Mouse (Mus musculus) heart, embryonic 14.5 days (tissue): ENCODE measurements at regions not wholly inside any gene's neighbourhood (a gene's known extent, or its start where the extent isn't known, plus 50 kb on each side); places are given as distances from the start of the nearest gene placed in this dataset.
A peak's percentile ranks its signal among the peaks of the same experiment; 100 is the strongest.

Experiments used
- ATAC-seq: fragments of 200-750 bp; cut with Nextera tagmentation; 2 replicates; pipeline ENCODE4 v1.8.0; 2017; ENCODE audit warnings: low read depth, moderate TSS enrichment; ENCODE audit not compliant: insufficient number of reproducible peaks, insufficient read depth, low FRiP score
- H3K27ac ChIP-seq, 2 experiments: fragments of 200-500 bp in 1 of 2; fragments of 300-500 bp in 1 of 2; sonication (generic) in 1 of 2; replicated peaks in 1 of 2; 2 replicates each; pipeline ENCODE4 v1.5.1; 2012 to 2014; ENCODE audit warnings: low read depth in 2 of 2, low read length in 2 of 2, control low read depth in 1 of 2, mild to moderate bottlenecking in 1 of 2, mixed read lengths in 1 of 2; ENCODE audit not compliant: control insufficient read depth in 1 of 2, insufficient read depth in 1 of 2
- H3K27me3 ChIP-seq: fragments of 300-500 bp; sonication (generic); 2 replicates; pipeline ENCODE4 v1.6.1; 2014; ENCODE audit warnings: mild to moderate bottlenecking, low read length, control low read depth; ENCODE audit not compliant: control insufficient read depth, insufficient read depth
- H3K36me3 ChIP-seq: fragments of 300-500 bp; sonication (generic); 2 replicates; pipeline ENCODE4 v1.6.1; 2014; ENCODE audit warnings: mild to moderate bottlenecking, control low read depth, low read length, mixed read lengths; ENCODE audit not compliant: control insufficient read depth, insufficient read depth
- H3K4me1 ChIP-seq, 2 experiments: fragments of 200-500 bp in 1 of 2; fragments of 300-500 bp in 1 of 2; sonication (generic) in 1 of 2; 2 replicates each; pipeline ENCODE4 v1.6.1; 2012 to 2014; ENCODE audit warnings: low read length in 2 of 2, control low read depth in 1 of 2, mixed read lengths in 1 of 2; ENCODE audit not compliant: control insufficient read depth in 2 of 2, insufficient read depth in 2 of 2
- H3K4me2 ChIP-seq: fragments of 300-500 bp; sonication (generic); 2 replicates; pipeline ENCODE4 v1.6.1; 2014; ENCODE audit warnings: mild to moderate bottlenecking, low read length
- H3K4me3 ChIP-seq, 2 experiments: fragments of 200-500 bp in 1 of 2; fragments of 300-500 bp in 1 of 2; sonication (generic) in 1 of 2; 2 replicates each; pipeline ENCODE4 v1.5.1; 2012 to 2014; ENCODE audit warnings: low read length in 2 of 2, mild to moderate bottlenecking in 2 of 2, control low read depth in 1 of 2, low read depth in 1 of 2, moderate library complexity in 1 of 2; ENCODE audit not compliant: control insufficient read depth in 1 of 2, insufficient read depth in 1 of 2
- H3K9ac ChIP-seq: fragments of 300-500 bp; sonication (generic); 2 replicates; pipeline ENCODE4 v1.6.1; 2014; ENCODE audit warnings: mild to moderate bottlenecking, low read length
- H3K9me3 ChIP-seq: fragments of 300-500 bp; sonication (generic); 2 replicates; pipeline ENCODE4 v1.6.1; 2016; ENCODE audit warnings: low read length, control low read depth; ENCODE audit not compliant: control insufficient read depth
- WGBS: fragments of 180-500 bp; shearing (Covaris S2); extraction: QIAGEN DNeasy Blood & Tissue Kit; methylation state at CpG from one replicate; pipeline ENCODE4 v1.1.7; 2014; 5-methylcytosine and 5-hydroxymethylcytosine counted together

- Histone ChIP-seq H3K9ac (no peak overlapping the region), H3K27ac (no peak overlapping the region), H3K4me1 (peaks cover 8 to 12% of the 10 kb centered on the region in 2 experiments; a peak in 3 of 4 replicates), H3K27me3 (no peaks in the 10 kb centered on the region), H3K4me3 (no peak overlapping the region), H3K36me3 (no peaks in the 10 kb centered on the region), H3K9me3 (no peaks in the 10 kb centered on the region), H3K4me2 (no peak overlapping the region)
- WGBS = 58% methylated on average over 3 of the region's 3 CpGs
- no peak for ATAC-seq
Observed at GRCm38 (mm10) chr2:166378325-166378724, 222.9 kb upstream of the Sulf2 start.

- peaks cover 8 to 12% of the 10 kb centered on the region in 2 experiments; a peak in 3 of 4 replicates for H3K4me1 ChIP-seq
- H3K9ac ChIP-seq = peak overlapping the region; percentile 43; the same call in 1 of the 2 replicates
- no peaks in the 10 kb centered on the region for H3K27me3 ChIP-seq
- WGBS = 42% methylated on average over 3 of the region's 3 CpGs
- no peak overlapping the region for H3K27ac ChIP-seq
- no peak overlapping the region for H3K4me3 ChIP-seq
- H3K9me3 ChIP-seq = no peaks in the 10 kb centered on the region
- H3K4me2 ChIP-seq = no peak overlapping the region
- no peaks in the 10 kb centered on the region for H3K36me3 ChIP-seq
- ATAC-seq = no peak
Observed at GRCm38 (mm10) chr2:166377329-166377728, 221.9 kb upstream of the Sulf2 start.

- Histone ChIP-seq H3K27ac (no peak overlapping the region), H3K27me3 (no peaks in the 10 kb centered on the region), H3K4me1 (peaks cover 8 to 12% of the 10 kb centered on the region in 2 experiments; a peak in 3 of 4 replicates), H3K36me3 (no peaks in the 10 kb centered on the region), H3K4me3 (no peak overlapping the region), H3K4me2 (no peak overlapping the region), H3K9me3 (no peaks in the 10 kb centered on the region), H3K9ac (no peak overlapping the region)
- ATAC-seq = no peak
- 79% methylated on average over 12 of the region's 12 CpGs for WGBS
Observed at GRCm38 (mm10) chr2:166375639-166376038, 220.2 kb upstream of the Sulf2 start.

GRCm38 (mm10) chr2:166370776-166371175 is 215.3 kb upstream of the Sulf2 start:
- 0 out of 2 replicates have a peak, but pooled peaks cover 10% of the 10 kb centered on the region for H3K9me3 ChIP-seq
- H3K36me3 ChIP-seq = no peaks in the 10 kb centered on the region
- WGBS = 89% methylated on average over 6 of the region's 6 CpGs
- peaks cover 0 to 2% of the 10 kb centered on the region in 2 experiments; a peak in 1 of 4 replicates for H3K4me1 ChIP-seq
- no peak overlapping the region for H3K4me3 ChIP-seq
- no peak overlapping the region for H3K27ac ChIP-seq
- no peak overlapping the region for H3K4me2 ChIP-seq
- ATAC-seq = no peak
- no peak overlapping the region for H3K9ac ChIP-seq
- no peaks in the 10 kb centered on the region for H3K27me3 ChIP-seq

GRCm38 (mm10) chr2:166361645-166362044 is 206.2 kb upstream of the Sulf2 start:
- no peak overlapping the region for H3K27ac ChIP-seq
- H3K27me3 ChIP-seq = no peaks in the 10 kb centered on the region
- H3K4me2 ChIP-seq = no peak overlapping the region
- H3K4me3 ChIP-seq = no peak overlapping the region
- H3K36me3 ChIP-seq = no peaks in the 10 kb centered on the region
- H3K9ac ChIP-seq = no peak overlapping the region
- no peak for ATAC-seq
- peaks cover 30 to 34% of the 10 kb centered on the region in 2 experiments for H3K4me1 ChIP-seq
- 86% methylated on average over 6 of the region's 6 CpGs for WGBS
- no peaks in the 10 kb centered on the region for H3K9me3 ChIP-seq

GRCm38 (mm10) chr2:166360786-166361185 is 205.3 kb upstream of the Sulf2 start:
- H3K9ac ChIP-seq = no peak overlapping the region
- no peaks in the 10 kb centered on the region for H3K9me3 ChIP-seq
- peak overlapping the region in 1 of 2 experiments; percentile 76; a peak in 1 of 4 replicates for H3K27ac ChIP-seq
- ATAC-seq = no peak
- H3K4me3 ChIP-seq = no peak overlapping the region
- H3K4me2 ChIP-seq = no peak overlapping the region
- H3K36me3 ChIP-seq = no peaks in the 10 kb centered on the region
- H3K27me3 ChIP-seq = no peaks in the 10 kb centered on the region
- 60% methylated on average over 3 of the region's 3 CpGs for WGBS
- peaks cover 30 to 34% of the 10 kb centered on the region in 2 experiments for H3K4me1 ChIP-seq

- H3K36me3 ChIP-seq = no peaks in the 10 kb centered on the region
- no peak overlapping the region for H3K4me3 ChIP-seq
- 14% methylated on average over 13 of the region's 13 CpGs for WGBS
- H3K4me1 ChIP-seq = peaks cover 30 to 34% of the 10 kb centered on the region in 2 experiments
- H3K4me2 ChIP-seq = peak overlapping the region; percentile 12
- ATAC-seq = 0 out of 2 replicates have a peak, but pooled peaks have one; percentile 16
- H3K27ac ChIP-seq = peak overlapping the region; percentile 74 to 76
- H3K27me3 ChIP-seq = no peaks in the 10 kb centered on the region
- H3K9ac ChIP-seq = peak overlapping the region; percentile 54; the same call in 1 of the 2 replicates
- H3K9me3 ChIP-seq = no peaks in the 10 kb centered on the region
Observed at GRCm38 (mm10) chr2:166359995-166360394, 204.5 kb upstream of the Sulf2 start.

GRCm38 (mm10) chr2:166357824-166358223 is 202.4 kb upstream of the Sulf2 start:
- H3K4me2 ChIP-seq = no peak overlapping the region
- H3K36me3 ChIP-seq = no peaks in the 10 kb centered on the region
- ATAC-seq = peak; percentile 33; the same call in 1 of the 2 replicates
- H3K27me3 ChIP-seq = no peaks in the 10 kb centered on the region
- H3K9ac ChIP-seq = no peak overlapping the region
- H3K4me1 ChIP-seq = peaks cover 41 to 48% of the 10 kb centered on the region in 2 experiments
- H3K4me3 ChIP-seq = no peak overlapping the region
- peak overlapping the region in 1 of 2 experiments; percentile 48; a peak in 1 of 4 replicates for H3K27ac ChIP-seq
- 40% methylated on average over 7 of the region's 7 CpGs for WGBS
- H3K9me3 ChIP-seq = no peaks in the 10 kb centered on the region
